Mouse (Mus musculus) small intestine, adult 2 months (tissue): Measurements from ENCODE around the gene Acaca.

Experiments used
- CTCF ChIP-seq: fragments of 200-500 bp; IDR thresholded peaks from 2 replicates; pipeline ENCODE4 v1.5.1; 2012; ENCODE audit warnings: low read depth, mild to moderate bottlenecking, control low read depth, inconsistent platforms, low read length, moderate library complexity, mixed read lengths; ENCODE audit not compliant: insufficient replicate concordance, insufficient read length; ENCODE audit errors: extremely low read depth
- POLR2A ChIP-seq: fragments of 200-500 bp; IDR thresholded peaks from 2 replicates; pipeline ENCODE4 v1.6.1; 2012; ENCODE audit warnings: low read depth, mild to moderate bottlenecking, control low read depth, inconsistent platforms, low read length, moderate library complexity

DNA sequence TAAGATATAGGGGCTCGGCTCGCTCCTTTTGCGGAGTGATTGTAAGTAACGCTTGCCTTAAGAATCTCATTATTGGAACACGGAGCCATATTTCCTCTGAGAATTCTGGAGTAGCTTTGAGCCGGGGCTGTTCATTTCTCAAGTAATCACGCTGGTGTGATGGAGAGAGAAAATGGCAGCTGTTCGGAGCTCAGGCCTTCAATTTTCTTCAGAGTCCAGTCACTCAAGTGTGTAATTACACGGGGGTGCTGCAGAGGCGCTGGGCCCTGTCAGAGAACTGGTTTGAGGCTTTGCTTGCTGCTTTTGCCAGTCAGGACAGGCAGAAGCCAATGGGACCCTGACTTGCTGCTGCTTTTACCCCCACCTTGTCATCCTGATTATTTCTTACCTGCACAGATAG lies 142.5 kb downstream of the Acaca start:
- TF ChIP-seq POLR2A: no peak
- no peak for TF ChIP-seq CTCF
